Mouse (Mus musculus) bone marrow macrophage, adult 2 months (primary cell): ENCODE results near the gene Pygm. TPM values are rescaled to one million over a fixed set of nuclear protein-coding genes. Genes with fewer than 3 reads are reported as not detected.

Experiments
- H3K27ac ChIP-seq: 2 replicates; pipeline ENCODE4 v1.5.1; 2012; ENCODE audit warnings: low read depth, low read length; ENCODE audit not compliant: insufficient read depth
- H3K4me1 ChIP-seq: 2 replicates; pipeline ENCODE4 v1.6.1; 2012; ENCODE audit warnings: low read length; ENCODE audit not compliant: control insufficient read depth, insufficient read depth
- H3K4me3 ChIP-seq: 2 replicates; pipeline ENCODE4 v1.5.1; 2012; ENCODE audit warnings: mild to moderate bottlenecking, low read length, moderate library complexity; ENCODE audit not compliant: insufficient read depth
- CTCF ChIP-seq: IDR thresholded peaks from 2 replicates; pipeline ENCODE4 v1.5.1; 2012; ENCODE audit warnings: low read depth, mild to moderate bottlenecking, low read length, moderate library complexity
- POLR2A ChIP-seq: IDR thresholded peaks from 2 replicates; pipeline ENCODE4 v1.6.1; 2012; ENCODE audit warnings: mild to moderate bottlenecking, low read depth, low read length, borderline replicate concordance
- polyA plus RNA-seq: library from polyadenylated mRNA; stranded (reverse); fragments of >200 nt; gene quantifications from 2 replicates; pipeline ENCODE4 v1.2.4, GENCODE M21; 2012; ENCODE audit not compliant: missing spikeins, insufficient read depth, insufficient read length

Pygm gene
- polyA plus RNA-seq, 1 experiment = 0.97 TPM

DNA sequence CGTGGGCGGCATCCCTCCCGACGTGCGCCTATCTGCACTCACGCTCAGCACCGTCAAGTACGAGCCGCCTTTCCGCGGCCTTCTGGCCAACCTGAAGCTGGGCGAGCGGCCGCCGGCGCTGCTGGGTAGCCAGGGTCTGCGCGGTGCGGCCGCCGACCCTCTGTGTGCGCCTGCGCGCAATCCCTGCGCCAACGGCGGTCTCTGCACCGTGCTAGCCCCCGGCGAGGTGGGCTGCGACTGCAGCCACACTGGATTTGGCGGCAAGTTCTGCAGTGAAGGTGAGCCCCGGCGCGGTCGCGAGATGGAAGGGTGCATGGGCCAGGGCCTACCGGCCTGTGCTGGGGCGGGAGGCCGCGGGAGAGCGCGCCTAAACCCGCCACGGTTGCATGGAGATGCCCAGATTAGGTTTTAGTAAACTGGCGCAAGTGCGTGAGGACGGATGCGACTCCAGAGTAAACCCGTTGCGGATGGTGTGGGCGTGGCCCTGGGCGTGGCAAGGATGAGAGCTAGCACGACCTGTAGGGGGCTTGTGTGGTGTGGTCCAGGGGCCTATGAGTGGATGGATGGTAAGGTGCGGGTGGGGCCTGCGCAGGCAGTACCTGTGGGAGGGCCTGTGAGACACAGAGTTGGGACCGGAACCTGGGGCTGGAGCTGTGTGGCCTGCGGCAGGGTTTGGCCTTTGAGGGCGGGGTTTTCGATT is 44.5 kb downstream of the Pygm start:
- H3K27ac ChIP-seq = no peak overlapping the region
- H3K4me3 ChIP-seq = no peak overlapping the region
- no peak for TF ChIP-seq POLR2A
- TF ChIP-seq CTCF = no peak
- no peaks in the 10 kb centered on the region for H3K4me1 ChIP-seq

DNA sequence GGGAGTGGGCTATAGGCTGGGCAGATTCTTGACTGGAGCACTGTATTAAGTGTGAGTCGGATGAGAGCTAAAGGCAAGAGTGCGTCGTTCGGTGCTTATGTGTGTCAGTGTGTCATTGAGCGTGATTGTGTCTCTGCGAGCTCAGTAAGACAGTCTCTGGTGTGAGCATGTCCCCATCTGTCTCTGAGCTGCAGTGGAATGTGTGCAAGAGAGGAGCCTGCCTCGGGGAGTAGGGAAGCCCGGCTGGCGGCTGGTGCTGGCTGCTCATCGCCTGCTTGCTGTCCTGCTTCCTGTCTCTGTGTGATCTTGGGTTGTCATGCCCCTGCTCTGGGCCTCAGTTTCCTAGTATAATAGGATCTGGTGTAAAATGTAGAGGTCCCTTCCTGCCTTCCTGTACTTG is 58.8 kb downstream of the Pygm start:
- H3K4me1 ChIP-seq = peaks cover 4% of the 10 kb centered on the region; the same call in 1 of the 2 replicates
- TF ChIP-seq CTCF (no peak), POLR2A (no peak)
- H3K27ac ChIP-seq = no peak overlapping the region
- no peak overlapping the region for H3K4me3 ChIP-seq

DNA sequence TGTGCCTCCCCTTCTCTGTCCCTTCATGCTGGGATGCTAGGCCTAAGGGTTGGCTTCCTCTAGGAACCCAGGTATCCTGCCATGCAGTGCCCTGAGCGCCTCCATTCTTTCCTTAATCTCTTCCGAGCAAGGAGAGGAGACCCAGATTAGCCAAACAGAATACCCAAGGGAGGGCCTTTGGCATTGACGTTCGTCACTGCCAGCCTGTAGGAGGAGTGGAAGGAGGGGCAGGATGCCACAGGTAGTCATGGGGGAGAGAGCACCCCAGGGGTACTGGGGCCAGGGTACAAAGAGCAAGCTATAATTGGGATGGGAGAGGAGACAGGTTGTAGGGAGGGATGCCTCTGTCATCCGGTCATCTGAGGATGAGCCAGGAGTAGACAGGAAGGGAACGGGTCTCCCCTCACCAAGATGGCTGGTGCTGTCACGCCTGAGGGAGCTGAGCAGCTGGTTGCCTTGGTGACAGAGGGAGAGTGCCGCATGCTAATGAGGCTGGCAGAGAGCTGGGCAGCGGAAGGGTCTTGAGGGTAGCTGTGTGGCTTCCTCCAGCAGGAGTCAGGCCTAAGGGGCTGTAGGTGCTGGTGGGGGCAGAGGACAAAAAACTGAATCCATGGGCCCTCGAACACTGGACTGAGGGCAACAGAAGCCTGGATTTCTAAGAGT is 61.7 kb downstream of the Pygm start:
- Histone ChIP-seq H3K4me1 (peaks cover 7% of the 10 kb centered on the region; the same call in 1 of the 2 replicates), H3K4me3 (no peak overlapping the region), H3K27ac (no peak overlapping the region)
- TF ChIP-seq POLR2A (no peak), CTCF (no peak)

DNA sequence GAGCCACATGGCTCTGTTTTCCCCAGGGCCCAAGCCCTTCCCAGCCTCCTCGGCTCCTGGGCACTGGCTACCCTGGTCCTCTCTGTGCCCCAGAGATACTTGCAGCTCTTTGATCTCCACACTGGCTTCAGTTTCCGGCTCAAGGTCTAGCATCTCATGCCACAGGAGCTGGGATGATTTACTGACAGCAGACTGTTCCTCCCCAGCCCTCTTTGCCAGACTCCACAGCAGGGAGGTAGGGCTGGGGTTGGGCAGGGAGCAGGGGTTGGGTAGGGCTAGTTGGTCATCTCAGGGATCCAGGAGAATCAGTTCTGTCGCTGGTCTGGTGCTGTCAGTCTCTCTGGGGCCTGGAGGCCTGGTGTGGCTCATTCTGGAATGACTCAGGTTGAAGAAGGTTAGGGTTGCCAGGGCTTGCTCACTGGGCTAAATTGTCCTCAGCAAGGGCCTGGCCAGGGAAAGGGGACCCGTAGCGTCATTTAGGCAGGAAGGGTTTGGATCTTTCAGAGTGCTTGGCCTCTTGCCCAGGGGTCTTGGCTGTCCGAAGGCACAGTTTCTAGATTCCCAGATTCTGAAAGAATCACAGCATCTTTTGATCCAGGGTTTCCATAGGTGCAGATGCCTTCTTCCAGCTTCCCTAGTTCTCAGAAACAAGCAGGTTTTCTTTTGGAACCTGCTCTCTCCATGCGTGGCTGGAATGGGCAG is 62.7 kb downstream of the Pygm start:
- TF ChIP-seq POLR2A (no peak), CTCF (no peak)
- Histone ChIP-seq H3K27ac (no peak overlapping the region), H3K4me1 (peaks cover 7% of the 10 kb centered on the region; the same call in 1 of the 2 replicates), H3K4me3 (no peak overlapping the region)

Other genes starting within 250 kb of the Pygm start
- gene Batf2, start 243.4 kb upstream of the Pygm start, polyA plus RNA-seq = 6.2 and 7.9 TPM in 2 replicates
- 31.0 and 33.7 TPM in 2 replicates for gene Arl2, start 242.9 kb upstream of the Pygm start, polyA plus RNA-seq
- gene Majin, start 200.0 kb upstream of the Pygm start, polyA plus RNA-seq = 0.35 TPM in 1 of 2 replicates, not detected in the other
- gene Gpha2, start 158.0 kb upstream of the Pygm start, polyA plus RNA-seq = not detected in 2 replicates
- 13.7 and 15.4 TPM in 2 replicates for gene Ppp2r5b, start 148.5 kb upstream of the Pygm start, polyA plus RNA-seq
- 23.9 and 27.1 TPM in 2 replicates for gene Atg2a, start 142.7 kb upstream of the Pygm start, polyA plus RNA-seq
- gene Ehd1, start 107.7 kb upstream of the Pygm start, polyA plus RNA-seq = 91.9 and 96.3 TPM in 2 replicates
- gene Cdc42bpg, start 77.9 kb upstream of the Pygm start, polyA plus RNA-seq = 6.9 and 7.0 TPM in 2 replicates
- gene Men1, start 49.4 kb upstream of the Pygm start, polyA plus RNA-seq = 28.1 and 29.1 TPM in 2 replicates
- 57.4 and 58.5 TPM in 2 replicates for gene Map4k2, start 43.3 kb upstream of the Pygm start, polyA plus RNA-seq
- 159 and 170 TPM in 2 replicates for gene Sf1, start 20.7 kb upstream of the Pygm start, polyA plus RNA-seq
- gene Rasgrp2, start 14.9 kb downstream of the Pygm start, polyA plus RNA-seq = 5.9 and 7.7 TPM in 2 replicates
- gene Nrxn2, start 34.3 kb downstream of the Pygm start, polyA plus RNA-seq = not detected in 2 replicates
- gene Slc22a12, start 158.6 kb downstream of the Pygm start, polyA plus RNA-seq = not detected in 2 replicates